Mouse (Mus musculus): Measurements from ENCODE around the gene Ttll3. TPM values are rescaled to one million over a fixed set of nuclear protein-coding genes. Genes with fewer than 3 reads are reported as not detected.

Ttll3 gene
- 1.9 TPM for polyA plus RNA-seq (2012; fragmentation: generic; extraction: Trizol)

GRCm38 (mm10) chr6:113388960-113389359 lies at the start of gene Ttll3:
TSS of gene Ttll3 (plus strand) at chr6:113389260.
- TF ChIP-seq POLR2A (IDR thresholded peaks at IDR 0.05; ENCODE audit: insufficient read length, low read depth) (no peak), POLR2AphosphoS2 (IDR thresholded peaks at IDR 0.05; ENCODE audit: insufficient read length, low read depth) (no peak), MAX (IDR thresholded peaks at IDR 0.05; ENCODE audit: low read depth) (no peak), MYOG (IDR thresholded peaks at IDR 0.05; ENCODE audit: control insufficient read depth in 1 of 3, insufficient read depth in 1 of 3, insufficient read length in 2 of 3, low read depth in 2 of 3) (no peak), MYOD1 (IDR thresholded peaks at IDR 0.05; ENCODE audit: control insufficient read depth in 1 of 3, insufficient read length in 2 of 3, low read depth in 2 of 3) (no peak), SRF (IDR thresholded peaks at IDR 0.05; ENCODE audit: control insufficient read depth, insufficient read length, low read depth) (no peak), TCF3 (IDR thresholded peaks at IDR 0.05; ENCODE audit: insufficient read length, low read depth) (no peak), USF1 (IDR thresholded peaks at IDR 0.05; ENCODE audit: low read depth) (no peak), CEBPB (IDR thresholded peaks at IDR 0.05; ENCODE audit: insufficient read depth, poor library complexity, severe bottlenecking) (no peak)
- H3K27me3 ChIP-seq (ENCODE audit: control insufficient read depth, insufficient read depth, insufficient read length) = no peaks in the 10 kb centered on the region
- H3K36me3 ChIP-seq (ENCODE audit: control insufficient read depth, insufficient read depth) = peaks cover 39% of the 10 kb centered on the region
- no peaks in the 10 kb centered on the region for H3K79me2 ChIP-seq (ENCODE audit: control insufficient read depth, insufficient read depth)
- H3K4me3 ChIP-seq = no peak within 1 kb of the TSS
- H3K4me2 ChIP-seq (ENCODE audit: low read depth) = no peak within 1 kb of the TSS
- H3ac ChIP-seq (ENCODE audit: control insufficient read depth, insufficient read length) = no peak within 1 kb of the TSS

- peaks cover 6% of the 10 kb centered on the region for H3K36me3 ChIP-seq (ENCODE audit: control insufficient read depth, insufficient read depth)
- no peak overlapping the region for H3K4me2 ChIP-seq (ENCODE audit: low read depth)
- no peaks in the 10 kb centered on the region for H3K79me2 ChIP-seq (ENCODE audit: control insufficient read depth, insufficient read depth)
- H3K4me3 ChIP-seq = no peak overlapping the region
- no peak overlapping the region for H3ac ChIP-seq (ENCODE audit: control insufficient read depth, insufficient read length)
- H3K27me3 ChIP-seq (ENCODE audit: control insufficient read depth, insufficient read depth, insufficient read length) = no peaks in the 10 kb centered on the region
- no peak for TF ChIP-seq USF1 (IDR thresholded peaks at IDR 0.05; ENCODE audit: low read depth)
- TF ChIP-seq POLR2A (IDR thresholded peaks at IDR 0.05; ENCODE audit: insufficient read length, low read depth) = no peak
- no peak for TF ChIP-seq SRF (IDR thresholded peaks at IDR 0.05; ENCODE audit: control insufficient read depth, insufficient read length, low read depth)
- no peak for TF ChIP-seq MAX (IDR thresholded peaks at IDR 0.05; ENCODE audit: low read depth)
- TF ChIP-seq POLR2AphosphoS2 (IDR thresholded peaks at IDR 0.05; ENCODE audit: insufficient read length, low read depth) = no peak
- no peak for TF ChIP-seq MYOG (IDR thresholded peaks at IDR 0.05; ENCODE audit: control insufficient read depth in 1 of 3, insufficient read depth in 1 of 3, insufficient read length in 2 of 3, low read depth in 2 of 3)
- no peak for TF ChIP-seq REST (IDR thresholded peaks at IDR 0.05; ENCODE audit: insufficient read depth, insufficient read length)
- no peak for TF ChIP-seq TCF12 (IDR thresholded peaks at IDR 0.05; ENCODE audit: insufficient read depth, poor library complexity, severe bottlenecking)
- no peak for TF ChIP-seq MYOD1 (IDR thresholded peaks at IDR 0.05; ENCODE audit: control insufficient read depth in 1 of 3, insufficient read length in 2 of 3, low read depth in 2 of 3)
- TF ChIP-seq CEBPB (IDR thresholded peaks at IDR 0.05; ENCODE audit: insufficient read depth, poor library complexity, severe bottlenecking) = no peak
- no peak for TF ChIP-seq E2F4 (IDR thresholded peaks at IDR 0.05; ENCODE audit: insufficient read depth)
- TF ChIP-seq TCF3 (IDR thresholded peaks at IDR 0.05; ENCODE audit: insufficient read length, low read depth) = no peak
Measured at GRCm38 (mm10) chr6:113341574-113341973, 47.5 kb upstream of the Ttll3 start.

GRCm38 (mm10) chr6:113342297-113342696 lies 46.8 kb upstream of the Ttll3 start:
- TF ChIP-seq MYOG (IDR thresholded peaks at IDR 0.05; ENCODE audit: control insufficient read depth in 1 of 3, insufficient read depth in 1 of 3, insufficient read length in 2 of 3, low read depth in 2 of 3) (no peak), POLR2A (IDR thresholded peaks at IDR 0.05; ENCODE audit: insufficient read length, low read depth) (no peak), SRF (IDR thresholded peaks at IDR 0.05; ENCODE audit: control insufficient read depth, insufficient read length, low read depth) (no peak), MAX (IDR thresholded peaks at IDR 0.05; ENCODE audit: low read depth) (no peak), USF1 (IDR thresholded peaks at IDR 0.05; ENCODE audit: low read depth) (no peak), POLR2AphosphoS2 (IDR thresholded peaks at IDR 0.05; ENCODE audit: insufficient read length, low read depth) (no peak), TCF12 (IDR thresholded peaks at IDR 0.05; ENCODE audit: insufficient read depth, poor library complexity, severe bottlenecking) (no peak), REST (IDR thresholded peaks at IDR 0.05; ENCODE audit: insufficient read depth, insufficient read length) (no peak), E2F4 (IDR thresholded peaks at IDR 0.05; ENCODE audit: insufficient read depth) (no peak), MYOD1 (IDR thresholded peaks at IDR 0.05; ENCODE audit: control insufficient read depth in 1 of 3, insufficient read length in 2 of 3, low read depth in 2 of 3) (no peak), TCF3 (IDR thresholded peaks at IDR 0.05; ENCODE audit: insufficient read length, low read depth) (no peak)
- peaks cover 4% of the 10 kb centered on the region for H3K36me3 ChIP-seq (ENCODE audit: control insufficient read depth, insufficient read depth)

GRCm38 (mm10) chr6:113343177-113344092 lies 45.6 kb upstream of the Ttll3 start, which contains the start of gene Camk1:
TSS of gene Camk1 (minus strand) at chr6:113343984.
- H3ac ChIP-seq (ENCODE audit: control insufficient read depth, insufficient read length) = peak within 1 kb of the TSS; percentile 14
- no peaks in the 10 kb centered on the region for H3K36me3 ChIP-seq (ENCODE audit: control insufficient read depth, insufficient read depth)
- no peak for TF ChIP-seq MYOG (IDR thresholded peaks at IDR 0.05; ENCODE audit: control insufficient read depth in 1 of 3, insufficient read depth in 1 of 3, insufficient read length in 2 of 3, low read depth in 2 of 3)
- TF ChIP-seq TCF12 (IDR thresholded peaks at IDR 0.05; ENCODE audit: insufficient read depth, poor library complexity, severe bottlenecking) = no peak
- TF ChIP-seq SRF (IDR thresholded peaks at IDR 0.05; ENCODE audit: control insufficient read depth, insufficient read length, low read depth) = no peak
- peak; percentile 92 for TF ChIP-seq POLR2A (IDR thresholded peaks at IDR 0.05; ENCODE audit: insufficient read length, low read depth)
- no peak for TF ChIP-seq CEBPB (IDR thresholded peaks at IDR 0.05; ENCODE audit: insufficient read depth, poor library complexity, severe bottlenecking)
- peak; percentile 93 for TF ChIP-seq POLR2AphosphoS2 (IDR thresholded peaks at IDR 0.05; ENCODE audit: insufficient read length, low read depth)
- no peak for TF ChIP-seq E2F4 (IDR thresholded peaks at IDR 0.05; ENCODE audit: insufficient read depth)
- no peak for TF ChIP-seq TCF3 (IDR thresholded peaks at IDR 0.05; ENCODE audit: insufficient read length, low read depth)
- TF ChIP-seq MAX (IDR thresholded peaks at IDR 0.05; ENCODE audit: low read depth) = no peak
- TF ChIP-seq USF1 (IDR thresholded peaks at IDR 0.05; ENCODE audit: low read depth) = no peak
- TF ChIP-seq REST (IDR thresholded peaks at IDR 0.05; ENCODE audit: insufficient read depth, insufficient read length) = no peak
- no peak for TF ChIP-seq MYOD1 (IDR thresholded peaks at IDR 0.05; ENCODE audit: control insufficient read depth in 1 of 3, insufficient read length in 2 of 3, low read depth in 2 of 3)
- no peaks in the 10 kb centered on the region for H3K79me2 ChIP-seq (ENCODE audit: control insufficient read depth, insufficient read depth)
- H3K4me2 ChIP-seq (ENCODE audit: low read depth) = peak within 1 kb of the TSS; percentile 99
- H3K4me3 ChIP-seq = peak within 1 kb of the TSS; percentile 45
- H3K27me3 ChIP-seq (ENCODE audit: control insufficient read depth, insufficient read depth, insufficient read length) = no peaks in the 10 kb centered on the region

More at GRCm38 (mm10) chr6:113342297-113342696, 46.8 kb upstream of the Ttll3 start:
- Histone ChIP-seq H3K4me3 (peak overlapping the region; percentile 45), H3K4me2 (ENCODE audit: low read depth) (peak overlapping the region; percentile 99), H3K79me2 (ENCODE audit: control insufficient read depth, insufficient read depth) (no peaks in the 10 kb centered on the region), H3K27me3 (ENCODE audit: control insufficient read depth, insufficient read depth, insufficient read length) (no peaks in the 10 kb centered on the region), H3ac (ENCODE audit: control insufficient read depth, insufficient read length) (no peak overlapping the region)

Measured in myocyte (in vitro differentiated cells).